Mouse (Mus musculus): ENCODE results near the gene Timm22.

DNA sequence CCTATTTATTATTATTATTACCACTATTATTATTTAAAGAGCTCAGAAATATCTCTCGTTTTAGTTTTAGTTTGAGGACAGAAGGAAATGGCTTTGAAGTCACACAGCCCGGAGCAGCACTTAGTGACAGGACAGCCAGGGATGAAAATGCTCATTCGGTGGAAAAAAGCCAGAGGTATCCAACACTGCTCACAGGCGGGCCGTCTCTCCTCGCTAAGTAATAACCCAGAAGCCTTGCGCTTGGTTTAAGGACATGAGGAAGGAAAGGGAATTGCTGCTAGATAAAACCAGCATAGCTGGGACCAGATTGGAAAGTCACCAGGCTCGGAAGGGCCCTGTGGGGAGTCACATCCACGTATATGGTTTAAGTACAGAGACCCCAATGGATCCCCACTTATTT, 43.1 kb upstream of the Timm22 start:
- TF ChIP-seq CTCF (conservative IDR thresholded peaks at IDR 0.05; ENCODE audit: insufficient read depth, insufficient read length, low read depth, low read length) (no peak), POLR2A (IDR thresholded peaks at IDR 0.05; ENCODE audit: low read depth, low read length) (no peak)

Measured in kidney, adult 2 months (tissue).